Mouse (Mus musculus) kidney, embryonic 15.5 days (tissue): ENCODE results near the gene Bmpr1a. TPM values are rescaled to one million over a fixed set of nuclear protein-coding genes. Genes with fewer than 3 reads are reported as not detected.

Experiments
- ATAC-seq: fragments of 200-750 bp; cut with Nextera tagmentation; replicated peaks from 2 replicates; pipeline ENCODE4 v1.8.0; 2017; ENCODE audit warnings: moderate TSS enrichment; ENCODE audit not compliant: low FRiP score
- H3K27ac ChIP-seq: fragments of 300-500 bp; sonication (generic); 2 replicates; pipeline ENCODE4 v1.5.1; 2015; ENCODE audit warnings: mild to moderate bottlenecking, inconsistent platforms
- H3K27me3 ChIP-seq: fragments of 300-500 bp; sonication (generic); 2 replicates; pipeline ENCODE4 v1.6.1; 2015; ENCODE audit warnings: inconsistent platforms
- H3K36me3 ChIP-seq: fragments of 300-500 bp; sonication (generic); 2 replicates; pipeline ENCODE4 v1.6.1; 2015; ENCODE audit warnings: inconsistent platforms
- H3K4me1 ChIP-seq: fragments of 300-500 bp; sonication (generic); 2 replicates; pipeline ENCODE4 v1.6.1; 2015; ENCODE audit warnings: inconsistent platforms
- H3K4me2 ChIP-seq: fragments of 300-500 bp; sonication (generic); 2 replicates; pipeline ENCODE4 v1.6.1; 2015; ENCODE audit warnings: moderate library complexity, mild to moderate bottlenecking, inconsistent platforms
- H3K4me3 ChIP-seq: fragments of 300-500 bp; sonication (generic); replicated peaks from 2 replicates; pipeline ENCODE4 v1.5.1; 2015; ENCODE audit warnings: mild to moderate bottlenecking, inconsistent platforms
- H3K9ac ChIP-seq: fragments of 300-500 bp; sonication (generic); 2 replicates; pipeline ENCODE4 v1.6.1; 2015; ENCODE audit warnings: mild to moderate bottlenecking, inconsistent platforms
- H3K9me3 ChIP-seq: fragments of 300-500 bp; sonication (generic); replicated peaks from 2 replicates; pipeline ENCODE4 v1.6.1; 2016; ENCODE audit warnings: inconsistent platforms
- WGBS: fragments of 180-500 bp; shearing (Covaris S2); methylation state at CpG from one replicate; pipeline ENCODE4 v1.1.7; 2015; ENCODE audit warnings: mixed read lengths; 5-methylcytosine and 5-hydroxymethylcytosine counted together
- polyA plus RNA-seq: library from polyadenylated mRNA; unstranded; fragments of >200 nt; fragmentation: Nextera tagmentation; extraction: Ambion mirVana; gene quantifications from 2 replicates; pipeline ENCODE4 v1.2.1, GENCODE M21; 2015

Bmpr1a gene
- polyA plus RNA-seq, 1 experiment from 2014 or later, result 47.7 TPM

DNA sequence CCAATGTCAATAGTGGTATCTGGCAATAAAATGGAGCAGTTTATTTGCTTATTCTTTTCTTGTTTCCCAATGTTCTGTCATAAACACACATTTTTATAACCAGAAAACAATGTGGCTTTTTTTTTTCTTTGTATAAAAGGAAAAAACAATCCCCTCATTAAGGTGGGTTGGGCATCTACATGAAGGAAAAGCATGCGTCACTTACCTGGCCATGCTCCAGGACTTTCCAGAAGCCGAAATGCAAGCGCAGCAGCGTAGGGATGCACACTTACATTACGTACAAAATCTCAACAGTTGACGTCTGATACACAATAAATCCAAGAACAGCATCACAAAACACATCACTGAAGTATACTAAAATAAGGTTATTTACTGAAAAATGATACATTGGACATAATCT lies 92.4 kb downstream of the Bmpr1a start:
- WGBS, result 95% methylated on average over 6 of the region's 6 CpGs
- Histone ChIP-seq H3K4me3 (no peak overlapping the region), H3K27ac (no peak overlapping the region), H3K4me1 (no peaks in the 10 kb centered on the region), H3K36me3 (peaks cover 85% of the 10 kb centered on the region), H3K4me2 (no peak overlapping the region), H3K9ac (no peak overlapping the region), H3K9me3 (no peaks in the 10 kb centered on the region), H3K27me3 (no peaks in the 10 kb centered on the region)
- no peak for ATAC-seq

GRCm38 (mm10) chr14:34403424-34403823 lies 99.7 kb downstream of the Bmpr1a start:
- H3K9me3 ChIP-seq, result no peaks in the 10 kb centered on the region
- ATAC-seq, result no peak
- 96% methylated on average over 7 of the region's 7 CpGs for WGBS
- no peak overlapping the region for H3K4me3 ChIP-seq
- peaks cover 63% of the 10 kb centered on the region for H3K36me3 ChIP-seq
- no peak overlapping the region for H3K4me2 ChIP-seq
- H3K9ac ChIP-seq, result no peak overlapping the region
- no peaks in the 10 kb centered on the region for H3K27me3 ChIP-seq
- H3K4me1 ChIP-seq, result no peaks in the 10 kb centered on the region
- H3K27ac ChIP-seq, result no peak overlapping the region

GRCm38 (mm10) chr14:34402871-34403270 lies 100.3 kb downstream of the Bmpr1a start:
- Histone ChIP-seq H3K9me3 (no peaks in the 10 kb centered on the region), H3K4me3 (no peak overlapping the region), H3K27ac (no peak overlapping the region), H3K9ac (no peak overlapping the region), H3K4me2 (no peak overlapping the region), H3K36me3 (peaks cover 63% of the 10 kb centered on the region), H3K27me3 (no peaks in the 10 kb centered on the region), H3K4me1 (no peaks in the 10 kb centered on the region)
- 77% methylated on average over 8 of the region's 8 CpGs for WGBS
- no peak for ATAC-seq

GRCm38 (mm10) chr14:34401135-34401534 lies 102.0 kb downstream of the Bmpr1a start:
- no peaks in the 10 kb centered on the region for H3K9me3 ChIP-seq
- no peaks in the 10 kb centered on the region for H3K4me1 ChIP-seq
- no peaks in the 10 kb centered on the region for H3K27me3 ChIP-seq
- H3K9ac ChIP-seq, result no peak overlapping the region
- H3K27ac ChIP-seq, result no peak overlapping the region
- H3K4me2 ChIP-seq, result no peak overlapping the region
- H3K4me3 ChIP-seq, result no peak overlapping the region
- WGBS, result 49% methylated on average over 6 of the region's 6 CpGs
- no peak for ATAC-seq
- H3K36me3 ChIP-seq, result peaks cover 47% of the 10 kb centered on the region

GRCm38 (mm10) chr14:34400021-34400420 lies 103.1 kb downstream of the Bmpr1a start:
- Histone ChIP-seq H3K27ac (no peak overlapping the region), H3K4me3 (no peak overlapping the region), H3K9ac (no peak overlapping the region), H3K36me3 (peaks cover 36% of the 10 kb centered on the region), H3K4me1 (no peaks in the 10 kb centered on the region), H3K9me3 (no peaks in the 10 kb centered on the region), H3K4me2 (no peak overlapping the region), H3K27me3 (no peaks in the 10 kb centered on the region)
- 92% methylated on average over 3 of the region's 3 CpGs for WGBS
- no peak for ATAC-seq

DNA sequence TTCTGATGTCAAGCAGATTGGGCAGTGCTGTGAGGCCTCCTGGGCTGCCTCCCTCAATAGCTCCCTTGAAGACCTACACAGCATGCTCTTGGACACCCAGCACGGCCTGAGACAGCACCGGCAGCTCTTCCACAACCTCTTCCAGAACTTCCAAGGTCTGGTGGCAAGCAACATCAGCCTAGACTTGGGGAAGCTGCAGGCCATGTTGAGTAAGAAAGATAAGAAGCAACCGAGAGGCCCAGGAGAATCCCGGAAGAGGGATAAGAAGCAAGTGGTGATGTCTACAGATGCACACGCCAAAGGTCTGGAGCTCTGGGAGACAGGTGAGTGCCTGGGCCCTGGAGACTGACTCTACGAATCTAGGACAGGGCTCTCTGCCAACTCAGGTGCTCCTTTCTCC lies 103.8 kb downstream of the Bmpr1a start:
- H3K27me3 ChIP-seq, result no peaks in the 10 kb centered on the region
- no peaks in the 10 kb centered on the region for H3K9me3 ChIP-seq
- H3K4me2 ChIP-seq, result no peak overlapping the region
- H3K9ac ChIP-seq, result no peak overlapping the region
- H3K36me3 ChIP-seq, result peaks cover 29% of the 10 kb centered on the region
- ATAC-seq, result no peak
- no peak overlapping the region for H3K4me3 ChIP-seq
- H3K27ac ChIP-seq, result no peak overlapping the region
- no peaks in the 10 kb centered on the region for H3K4me1 ChIP-seq
- WGBS, result 96% methylated on average over 6 of the region's 6 CpGs

- H3K36me3 ChIP-seq, result peaks cover 27% of the 10 kb centered on the region
- no peak overlapping the region for H3K4me3 ChIP-seq
- H3K27me3 ChIP-seq, result no peaks in the 10 kb centered on the region
- H3K9me3 ChIP-seq, result no peaks in the 10 kb centered on the region
- no peak for ATAC-seq
- H3K27ac ChIP-seq, result no peak overlapping the region
- no peaks in the 10 kb centered on the region for H3K4me1 ChIP-seq
- H3K9ac ChIP-seq, result no peak overlapping the region
- H3K4me2 ChIP-seq, result no peak overlapping the region
- WGBS, result 90% methylated on average over 21 of the region's 21 CpGs
These were observed 104.2 kb downstream of the Bmpr1a start for GRCm38 (mm10) chr14:34398901-34399300.

- peaks cover 23% of the 10 kb centered on the region for H3K36me3 ChIP-seq
- H3K27ac ChIP-seq, result no peak overlapping the region
- WGBS, result over 99% methylated on average over 5 of the region's 5 CpGs
- no peaks in the 10 kb centered on the region for H3K9me3 ChIP-seq
- no peak overlapping the region for H3K9ac ChIP-seq
- no peak overlapping the region for H3K4me3 ChIP-seq
- no peak overlapping the region for H3K4me2 ChIP-seq
- no peaks in the 10 kb centered on the region for H3K27me3 ChIP-seq
- no peaks in the 10 kb centered on the region for H3K4me1 ChIP-seq
- no peak for ATAC-seq
These were observed 105.3 kb downstream of the Bmpr1a start for GRCm38 (mm10) chr14:34397871-34398270.

- no peak overlapping the region for H3K4me3 ChIP-seq
- no peaks in the 10 kb centered on the region for H3K27me3 ChIP-seq
- WGBS, result 60% methylated on average over 4 of the region's 4 CpGs
- no peak for ATAC-seq
- no peak overlapping the region for H3K9ac ChIP-seq
- H3K4me1 ChIP-seq, result no peaks in the 10 kb centered on the region
- H3K9me3 ChIP-seq, result no peaks in the 10 kb centered on the region
- H3K4me2 ChIP-seq, result no peak overlapping the region
- no peak overlapping the region for H3K27ac ChIP-seq
- peaks cover 5% of the 10 kb centered on the region for H3K36me3 ChIP-seq
These were observed 109.8 kb downstream of the Bmpr1a start for GRCm38 (mm10) chr14:34393295-34393694.

- ATAC-seq, result no peak
- Histone ChIP-seq H3K9ac (no peak overlapping the region), H3K9me3 (no peaks in the 10 kb centered on the region; the same call in 1 of the 2 replicates), H3K4me3 (no peak overlapping the region), H3K27me3 (no peaks in the 10 kb centered on the region), H3K36me3 (0 out of 2 replicates have a peak, but pooled peaks cover 5% of the 10 kb centered on the region), H3K4me1 (peaks cover 13% of the 10 kb centered on the region), H3K4me2 (no peak overlapping the region), H3K27ac (no peak overlapping the region)
- WGBS, result 92% methylated on average over 9 of the region's 9 CpGs
These were observed 120.0 kb downstream of the Bmpr1a start for GRCm38 (mm10) chr14:34382921-34383704.

GRCm38 (mm10) chr14:34378560-34379331 lies 124.4 kb downstream of the Bmpr1a start:
- H3K27ac ChIP-seq, result peak overlapping the region; percentile 91
- H3K4me3 ChIP-seq, result peak overlapping the region; percentile 21; the same call in 1 of the 2 replicates
- H3K36me3 ChIP-seq, result 0 out of 2 replicates have a peak, but pooled peaks cover 5% of the 10 kb centered on the region
- no peaks in the 10 kb centered on the region for H3K27me3 ChIP-seq
- peaks cover 39% of the 10 kb centered on the region for H3K4me1 ChIP-seq
- H3K9me3 ChIP-seq, result no peaks in the 10 kb centered on the region; the same call in 1 of the 2 replicates
- 9% methylated on average over 11 of the region's 11 CpGs for WGBS
- H3K4me2 ChIP-seq, result peak overlapping the region; percentile 45
- peak; percentile 87 for ATAC-seq
- peak overlapping the region; percentile 29; the same call in 1 of the 2 replicates for H3K9ac ChIP-seq

- H3K27ac ChIP-seq, result peak overlapping the region; percentile 91
- H3K4me2 ChIP-seq, result peak overlapping the region; percentile 43
- H3K36me3 ChIP-seq, result no peaks in the 10 kb centered on the region
- H3K4me3 ChIP-seq, result peak overlapping the region; percentile 33
- no peaks in the 10 kb centered on the region for H3K9me3 ChIP-seq
- peaks cover 39% of the 10 kb centered on the region for H3K4me1 ChIP-seq
- H3K27me3 ChIP-seq, result no peaks in the 10 kb centered on the region
- no peak for ATAC-seq
- 62% methylated on average over 4 of the region's 4 CpGs for WGBS
- no peak overlapping the region for H3K9ac ChIP-seq
These were observed 126.0 kb downstream of the Bmpr1a start for GRCm38 (mm10) chr14:34377121-34377520.
